Mouse (Mus musculus): ENCODE data around the gene Gm904. TPM values are rescaled to one million over a fixed set of nuclear protein-coding genes. Genes with fewer than 3 reads are reported as not detected.

The Gm904 gene
- polyA plus RNA-seq (2012) = not detected in 2 replicates

GRCm38 (mm10) chr13:50642928-50643327 lies at the start of gene Gm904:
TSS of gene Gm904 (plus strand) at chr13:50643228.

Other genes starting within 250 kb of the Gm904 start
- gene Fbxw17, start 225.4 kb upstream of the Gm904 start, polyA plus RNA-seq (2012) = 1.7 and 2.2 TPM in 2 replicates
- not detected in 2 replicates for gene Gm47429, start 199.3 kb upstream of the Gm904 start, polyA plus RNA-seq (2012)
- not detected in 2 replicates for gene Nutm2, start 175.9 kb upstream of the Gm904 start, polyA plus RNA-seq (2012)
- gene Gm8765, start 55.1 kb downstream of the Gm904 start, polyA plus RNA-seq (2012) = 0.02 and 0.03 TPM in 2 replicates